Mouse (Mus musculus) E14TG2a.4 (cell line): Measurements from ENCODE around the gene Rgs11.
"Not testable (repeated sequence)": the region's sequence is repeated elsewhere in the genome, so short reads cannot be mapped to it uniquely, and the experiment has no call there.

Source experiments
- H3K27me3 ChIP-seq: 2 replicates; pipeline ENCODE4 v1.6.1; 2014; ENCODE audit warnings: low read length, control low read depth; ENCODE audit not compliant: insufficient read depth
- H3K36me3 ChIP-seq: 2 replicates; pipeline ENCODE4 v1.6.1; 2014; ENCODE audit warnings: low read length, control low read depth; ENCODE audit not compliant: insufficient read depth
- H3K4me1 ChIP-seq: replicated peaks from 2 replicates; pipeline ENCODE4 v1.6.1; 2014; ENCODE audit warnings: low read depth, low read length, control low read depth
- H3K4me3 ChIP-seq: replicated peaks from 2 replicates; pipeline ENCODE4 v1.5.1; 2014; ENCODE audit warnings: mild to moderate bottlenecking, low read length
- H3K9me3 ChIP-seq: 2 replicates; pipeline ENCODE4 v1.6.1; 2014; ENCODE audit warnings: low read length, control low read depth
- CTCF ChIP-seq: conservative IDR thresholded peaks from 2 replicates; pipeline ENCODE4 v1.5.1; 2014; ENCODE audit warnings: low read length
- NANOG ChIP-seq: IDR thresholded peaks from 2 replicates; pipeline ENCODE4 v1.6.1; 2014; ENCODE audit warnings: borderline replicate concordance, low read length, mixed read lengths
- POU5F1 ChIP-seq: IDR thresholded peaks from 2 replicates; pipeline ENCODE4 v1.6.1; 2014; ENCODE audit warnings: low read length, borderline replicate concordance

The Rgs11 gene

DNA sequence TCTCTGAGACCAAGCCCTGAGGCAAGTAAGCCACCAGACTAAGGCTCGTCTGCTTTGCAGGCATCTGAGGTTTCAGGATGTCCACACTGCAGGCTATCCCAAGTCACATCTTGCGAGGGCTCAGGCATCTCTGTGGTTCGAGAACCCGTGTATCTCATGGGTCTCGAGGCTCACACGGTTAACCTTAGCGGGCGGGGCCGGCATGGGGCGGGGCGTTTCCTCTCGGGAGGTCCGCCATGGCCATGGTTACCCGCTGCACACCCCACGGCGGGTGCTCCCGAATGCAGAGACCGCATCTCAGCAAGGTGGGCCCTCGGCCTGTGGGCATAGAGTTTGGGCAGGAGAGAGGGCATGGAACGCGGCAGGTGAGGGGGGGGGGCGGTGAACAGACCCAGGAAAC lies at the start of gene Rgs11:
Rgs11 (plus strand) TSS at position 215 of the 400 bp plus-strand sequence.
- H3K4me3 ChIP-seq: peak within 1 kb of the TSS; percentile 76
- peaks cover 81% of the 10 kb centered on the region for H3K27me3 ChIP-seq
- TF ChIP-seq NANOG (no peak), POU5F1 (no peak), CTCF (no peak)
- H3K36me3 ChIP-seq: peaks cover 18% of the 10 kb centered on the region
- peaks cover 73% of the 10 kb centered on the region for H3K4me1 ChIP-seq
- H3K9me3 ChIP-seq: no peaks in the 10 kb centered on the region

DNA sequence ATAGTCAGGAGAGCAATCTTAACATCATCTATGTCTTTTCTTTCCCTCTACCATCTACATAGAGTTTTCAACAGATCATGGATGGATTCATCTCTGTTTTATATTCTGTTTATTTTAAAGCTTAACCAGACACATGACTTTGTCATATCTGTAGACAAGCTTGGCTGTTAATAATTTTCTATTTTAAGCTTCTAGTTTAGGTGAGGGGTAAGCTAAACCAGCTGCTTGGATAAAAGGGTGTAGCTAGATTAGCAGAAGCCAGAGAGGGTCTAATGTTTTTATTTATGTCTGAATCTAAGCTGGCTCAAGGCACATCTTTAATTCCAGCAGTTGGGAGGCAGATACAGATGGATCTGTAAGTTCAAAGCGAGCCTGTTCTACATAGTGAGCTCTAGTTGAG lies 40.0 kb upstream of the Rgs11 start:
- no peaks in the 10 kb centered on the region for H3K9me3 ChIP-seq
- peaks cover 40% of the 10 kb centered on the region for H3K36me3 ChIP-seq
- H3K4me1 ChIP-seq: no peaks in the 10 kb centered on the region; the same call in 1 of the 2 replicates
- TF ChIP-seq CTCF (no peak), NANOG (no peak), POU5F1 (no peak)
- H3K27me3 ChIP-seq: no peaks in the 10 kb centered on the region
- H3K4me3 ChIP-seq: no peak overlapping the region

DNA sequence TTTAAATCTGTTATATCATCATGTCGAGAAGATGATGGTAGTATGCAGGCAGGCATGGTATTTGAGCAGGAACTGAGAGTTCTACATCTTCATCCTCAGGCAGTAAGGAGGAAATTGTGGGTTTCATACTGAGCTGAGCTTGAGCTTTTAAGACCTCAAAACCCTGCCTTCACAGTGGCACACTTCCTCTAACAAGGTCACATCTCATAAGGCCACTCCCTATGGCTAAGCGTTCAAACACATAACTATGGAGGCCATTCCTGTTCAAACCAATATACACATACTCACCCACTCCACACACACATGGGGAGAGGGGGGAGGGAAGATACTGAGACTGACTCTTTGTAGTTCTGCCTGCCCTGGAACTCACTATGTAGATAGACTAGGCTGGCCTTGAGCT lies 34.7 kb upstream of the Rgs11 start:
- no peaks in the 10 kb centered on the region for H3K27me3 ChIP-seq
- no peaks in the 10 kb centered on the region for H3K4me1 ChIP-seq
- TF ChIP-seq POU5F1: no peak
- no peak for TF ChIP-seq CTCF
- no peak for TF ChIP-seq NANOG
- no peak overlapping the region for H3K4me3 ChIP-seq
- H3K9me3 ChIP-seq: no peaks in the 10 kb centered on the region
- H3K36me3 ChIP-seq: peaks cover 49% of the 10 kb centered on the region

DNA sequence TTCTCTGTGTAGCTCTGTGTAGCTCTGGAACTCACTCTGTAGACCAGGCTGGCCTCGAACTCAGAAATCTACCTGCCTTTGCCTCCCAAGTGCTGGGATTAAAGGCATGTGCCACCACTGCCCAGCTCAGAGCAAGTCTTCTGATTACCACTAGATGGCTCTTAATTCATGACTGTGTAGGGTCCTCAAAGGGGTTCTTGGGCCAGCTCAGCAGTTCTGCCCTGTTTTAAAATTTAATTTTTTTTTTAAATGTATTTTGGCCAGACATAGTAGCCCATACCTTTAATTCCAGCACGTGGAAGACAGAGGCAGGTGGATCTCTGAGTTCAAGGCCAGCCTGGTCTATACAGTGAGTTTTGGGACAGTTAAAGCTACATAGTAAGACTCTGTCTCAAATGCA lies 27.5 kb upstream of the Rgs11 start:
- H3K9me3 ChIP-seq, H3K4me3 ChIP-seq, H3K27me3 ChIP-seq, H3K4me1 ChIP-seq: not testable (repeated sequence)
- peaks cover 65% of the 10 kb centered on the region for H3K36me3 ChIP-seq
- TF ChIP-seq CTCF: peak; percentile 21

DNA sequence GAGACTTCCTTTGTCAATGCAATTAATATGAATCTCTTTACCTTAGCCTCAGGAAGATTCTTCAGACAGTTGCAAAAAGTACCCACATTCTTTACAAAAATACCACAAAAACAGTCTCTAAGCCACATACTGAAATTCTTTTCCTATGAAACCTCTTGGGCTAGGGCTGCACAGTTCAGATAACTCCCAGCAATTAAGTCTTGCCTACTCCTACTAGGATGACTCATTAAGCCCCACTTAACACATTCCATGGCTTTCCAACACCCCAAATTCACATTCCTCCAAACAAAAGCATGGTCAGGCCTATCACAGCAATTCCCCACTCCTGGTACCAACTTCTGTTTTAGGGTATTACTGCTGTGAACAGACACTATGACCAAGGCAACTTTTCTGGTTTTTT lies 24.1 kb upstream of the Rgs11 start:
- H3K4me1 ChIP-seq: no peaks in the 10 kb centered on the region
- H3K9me3 ChIP-seq: no peaks in the 10 kb centered on the region
- no peak overlapping the region for H3K4me3 ChIP-seq
- no peaks in the 10 kb centered on the region for H3K27me3 ChIP-seq
- H3K36me3 ChIP-seq: peaks cover 80% of the 10 kb centered on the region
- TF ChIP-seq NANOG (no peak), CTCF (no peak), POU5F1 (no peak)

DNA sequence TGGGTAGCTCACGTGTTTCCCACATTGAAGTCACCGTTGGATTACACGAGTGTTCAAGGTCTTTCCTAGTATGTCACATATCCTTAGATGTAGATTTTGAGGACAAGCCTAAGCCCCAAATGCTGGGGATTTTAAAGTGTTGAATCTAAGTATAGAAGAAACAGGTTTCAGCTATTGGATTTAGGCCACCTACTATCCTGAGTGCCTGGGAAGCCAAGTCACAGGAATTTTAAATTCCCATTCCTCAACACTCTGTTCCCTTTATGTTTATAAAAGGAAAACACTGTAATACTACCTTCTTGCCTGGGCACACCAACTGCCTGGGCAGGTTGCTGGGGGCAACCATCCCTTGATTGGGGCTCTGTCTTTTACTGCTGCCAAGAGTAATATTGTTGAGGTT lies 21.6 kb upstream of the Rgs11 start:
- TF ChIP-seq NANOG: no peak
- TF ChIP-seq CTCF: no peak
- TF ChIP-seq POU5F1: no peak
- Histone ChIP-seq H3K9me3 (no peaks in the 10 kb centered on the region), H3K27me3 (no peaks in the 10 kb centered on the region), H3K4me1 (no peaks in the 10 kb centered on the region), H3K36me3 (peaks cover 81% of the 10 kb centered on the region), H3K4me3 (no peak overlapping the region)

DNA sequence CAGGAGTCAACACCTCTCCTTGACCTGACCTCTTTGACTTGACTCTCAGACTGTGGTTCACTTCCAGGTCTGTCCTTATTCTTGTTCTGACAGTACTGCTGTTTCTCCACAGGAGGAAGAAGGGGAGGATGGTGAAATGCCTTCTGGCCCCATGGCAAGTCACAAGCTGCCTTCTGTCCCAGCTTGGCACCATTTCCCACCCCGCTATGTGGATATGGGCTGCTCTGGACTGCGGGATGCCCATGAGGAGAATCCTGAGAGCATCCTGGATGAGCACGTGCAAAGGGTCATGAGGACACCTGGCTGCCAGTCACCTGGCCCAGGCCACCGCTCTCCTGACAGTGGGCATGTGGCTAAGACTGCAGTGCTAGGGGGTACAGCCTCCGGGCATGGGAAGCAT lies 15.2 kb upstream of the Rgs11 start:
- Histone ChIP-seq H3K27me3 (no peaks in the 10 kb centered on the region), H3K4me1 (peaks cover 3% of the 10 kb centered on the region; the same call in 1 of the 2 replicates)

DNA sequence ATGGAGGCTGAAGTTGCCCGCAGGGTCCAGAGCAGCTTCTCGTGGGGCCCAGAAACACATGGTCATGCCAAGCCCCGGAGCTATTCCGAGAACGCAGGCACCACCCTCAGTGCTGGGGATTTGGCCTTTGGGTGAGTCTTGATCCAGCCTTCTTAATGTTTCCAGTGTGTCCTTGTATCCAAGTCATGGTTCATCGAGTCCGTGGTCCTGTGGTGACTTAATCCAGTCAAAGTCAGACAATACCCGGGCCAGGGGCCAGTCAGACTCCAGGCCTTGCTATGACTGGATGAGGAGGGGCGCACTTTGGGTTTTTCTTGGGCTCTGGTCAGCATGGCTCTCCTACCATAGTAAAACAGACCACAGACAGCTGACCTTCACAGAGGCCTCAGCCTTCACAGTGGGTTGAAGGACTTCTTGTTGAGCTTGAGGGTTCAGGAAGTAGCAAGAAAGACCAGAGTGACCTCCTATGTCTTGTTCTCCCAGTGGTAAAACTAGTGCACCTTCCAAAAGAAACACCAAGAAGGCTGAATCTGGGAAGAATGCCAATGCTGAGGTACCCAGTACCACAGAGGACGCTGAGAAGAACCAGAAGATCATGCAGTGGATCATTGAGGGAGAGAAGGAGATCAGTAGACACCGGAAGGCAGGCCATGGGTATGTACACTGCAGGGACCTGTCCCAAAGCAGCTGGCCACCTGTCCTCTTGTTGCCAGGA lies 14.5 kb upstream of the Rgs11 start:
- Histone ChIP-seq H3K4me1 (peaks cover 3% of the 10 kb centered on the region; the same call in 1 of the 2 replicates), H3K27me3 (no peaks in the 10 kb centered on the region), H3K36me3 (peaks cover 97% of the 10 kb centered on the region), H3K9me3 (no peaks in the 10 kb centered on the region), H3K4me3 (no peak overlapping the region)
- TF ChIP-seq NANOG (no peak), CTCF (no peak)

More for the DNA sequence above, 15.2 kb upstream of the Rgs11 start:
- Histone ChIP-seq H3K9me3 (no peaks in the 10 kb centered on the region), H3K36me3 (peaks cover 98% of the 10 kb centered on the region), H3K4me3 (no peak overlapping the region)
- TF ChIP-seq POU5F1: no peak
- TF ChIP-seq CTCF: no peak
- TF ChIP-seq NANOG: no peak

DNA sequence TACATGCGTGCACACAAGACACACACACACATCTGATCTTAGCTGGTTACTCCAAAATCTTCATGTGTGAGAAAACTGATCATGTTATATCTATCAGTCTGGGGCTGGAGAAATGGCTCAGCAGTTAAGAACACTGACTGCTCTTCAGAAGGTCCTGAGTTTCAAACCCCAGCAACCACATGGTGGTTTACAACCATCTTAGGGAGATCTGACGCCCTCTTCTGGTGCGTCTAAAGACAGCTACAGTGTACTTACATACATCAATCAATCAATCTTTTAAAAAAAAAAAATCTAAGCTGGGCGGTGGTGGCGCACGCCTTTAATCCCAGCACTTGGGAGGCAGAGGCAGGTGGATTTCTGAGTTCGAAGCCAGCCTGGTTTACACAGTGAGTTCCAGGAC lies 11.3 kb upstream of the Rgs11 start:
- not testable (repeated sequence) for H3K4me3 ChIP-seq, H3K9me3 ChIP-seq, H3K27me3 ChIP-seq
- Histone ChIP-seq H3K4me1 (peaks cover 17% of the 10 kb centered on the region), H3K36me3 (peaks cover 97% of the 10 kb centered on the region)
